Mouse (Mus musculus) embryo, embryonic 10 days (tissue): ENCODE measurements around the gene Hdac5.

ENCODE experiments used
- DNase-seq: peaks from one replicate; pipeline ENCODE4 v3.0.0-alpha.2; 2015; ENCODE audit warnings: low spot score

The Hdac5 gene

DNA sequence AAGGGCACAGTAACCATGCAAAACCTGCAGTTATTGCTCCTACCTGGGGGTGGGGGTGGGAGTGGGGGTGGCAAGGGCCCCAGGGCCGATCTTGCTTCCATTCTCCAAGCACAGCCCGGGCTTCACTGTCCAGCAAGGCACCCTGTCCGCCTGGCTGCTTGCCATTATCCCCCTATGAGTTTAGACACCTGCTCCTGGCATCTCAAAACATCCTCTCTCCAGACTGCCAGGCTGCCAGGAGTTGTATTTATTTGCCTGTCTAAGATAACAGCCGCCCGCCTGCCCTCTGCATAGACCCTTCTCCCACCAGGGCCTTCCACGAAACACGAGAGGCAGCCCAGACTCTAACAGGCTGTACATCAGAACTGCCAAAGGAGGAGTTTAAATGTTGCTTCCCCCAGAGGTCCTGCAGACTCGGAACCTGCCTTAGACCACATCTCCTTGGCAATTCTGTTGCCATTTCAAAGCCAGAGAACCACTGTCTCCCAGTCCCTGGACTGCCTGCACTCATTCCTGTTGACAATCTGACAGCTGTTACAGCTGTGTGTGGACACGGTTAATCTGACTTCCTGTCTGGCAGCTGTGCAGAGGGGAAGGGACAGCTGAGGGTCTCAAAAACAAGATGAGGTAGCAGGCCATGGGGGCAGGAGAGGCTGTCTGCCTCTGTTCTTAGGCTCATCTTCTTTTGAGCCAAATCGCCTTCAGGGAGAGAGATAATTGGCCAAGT, 15.4 kb downstream of the Hdac5 start:
- DNase-seq: peak; percentile 55

DNA sequence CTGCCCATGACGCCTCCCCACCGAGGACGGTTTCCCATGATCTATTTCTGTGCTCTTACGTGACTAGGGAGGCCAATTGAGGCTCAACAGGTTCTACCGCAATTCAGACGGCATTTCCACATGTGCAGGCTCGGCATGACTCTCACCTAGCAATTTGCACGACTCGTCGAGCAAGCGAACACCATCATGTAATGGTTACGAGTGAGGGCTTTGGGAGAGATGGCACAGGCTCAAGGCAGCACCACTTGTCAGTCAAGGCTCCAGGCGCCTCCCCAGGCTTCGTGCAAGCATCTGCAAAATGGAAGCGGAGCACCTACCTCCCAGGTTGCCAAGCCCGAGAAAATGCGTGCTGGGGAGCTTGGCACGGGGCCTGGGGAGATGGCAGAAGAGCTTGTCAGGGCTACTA, 18.0 kb downstream of the Hdac5 start:
- DNase-seq: no peak

GRCm38 (mm10) chr11:102211011-102211410, 19.0 kb downstream of the Hdac5 start:
- DNase-seq: no peak

DNA sequence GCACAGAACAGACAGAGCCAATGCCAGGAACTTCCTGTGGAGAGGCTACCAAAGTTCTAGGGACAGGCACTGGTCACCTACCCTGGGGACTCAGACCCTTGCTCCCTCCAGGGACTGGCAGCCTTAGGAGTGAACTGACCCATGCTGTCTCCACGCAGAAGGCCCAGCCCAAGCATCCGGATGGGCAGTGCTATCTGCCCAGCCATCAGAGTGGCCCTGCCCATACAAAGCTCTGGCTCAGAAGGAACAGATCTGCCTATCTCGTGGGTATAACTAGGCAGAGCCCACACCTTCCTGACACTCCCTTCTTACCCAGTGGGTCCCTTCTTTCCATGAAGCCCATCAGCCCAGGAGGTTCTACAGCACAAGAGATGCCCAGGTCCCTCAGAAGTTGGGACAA, 19.8 kb downstream of the Hdac5 start:
- DNase-seq: no peak

DNA sequence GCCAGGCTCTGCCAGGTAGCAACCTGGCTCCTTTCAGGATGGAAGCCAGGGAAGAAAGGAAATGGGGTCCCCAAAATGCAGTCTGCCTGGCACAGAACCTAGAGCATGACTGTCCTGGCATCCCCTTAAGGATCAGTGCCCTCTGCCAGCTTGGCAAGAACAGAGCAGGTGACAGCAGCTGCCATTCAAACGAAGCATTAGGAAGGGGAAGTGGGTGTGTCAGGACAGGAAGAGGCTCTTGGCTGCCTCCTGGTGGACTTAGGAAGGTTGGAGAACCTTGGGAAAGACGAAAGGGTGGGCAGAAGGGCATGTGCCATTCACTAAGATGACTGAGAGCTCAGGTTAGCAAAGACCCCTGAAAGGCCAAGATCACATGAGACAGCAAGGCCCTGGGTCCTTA, 20.2 kb downstream of the Hdac5 start:
- peak; percentile 65 for DNase-seq

GRCm38 (mm10) chr11:102208846-102209245, 21.1 kb downstream of the Hdac5 start:
- no peak for DNase-seq

DNA sequence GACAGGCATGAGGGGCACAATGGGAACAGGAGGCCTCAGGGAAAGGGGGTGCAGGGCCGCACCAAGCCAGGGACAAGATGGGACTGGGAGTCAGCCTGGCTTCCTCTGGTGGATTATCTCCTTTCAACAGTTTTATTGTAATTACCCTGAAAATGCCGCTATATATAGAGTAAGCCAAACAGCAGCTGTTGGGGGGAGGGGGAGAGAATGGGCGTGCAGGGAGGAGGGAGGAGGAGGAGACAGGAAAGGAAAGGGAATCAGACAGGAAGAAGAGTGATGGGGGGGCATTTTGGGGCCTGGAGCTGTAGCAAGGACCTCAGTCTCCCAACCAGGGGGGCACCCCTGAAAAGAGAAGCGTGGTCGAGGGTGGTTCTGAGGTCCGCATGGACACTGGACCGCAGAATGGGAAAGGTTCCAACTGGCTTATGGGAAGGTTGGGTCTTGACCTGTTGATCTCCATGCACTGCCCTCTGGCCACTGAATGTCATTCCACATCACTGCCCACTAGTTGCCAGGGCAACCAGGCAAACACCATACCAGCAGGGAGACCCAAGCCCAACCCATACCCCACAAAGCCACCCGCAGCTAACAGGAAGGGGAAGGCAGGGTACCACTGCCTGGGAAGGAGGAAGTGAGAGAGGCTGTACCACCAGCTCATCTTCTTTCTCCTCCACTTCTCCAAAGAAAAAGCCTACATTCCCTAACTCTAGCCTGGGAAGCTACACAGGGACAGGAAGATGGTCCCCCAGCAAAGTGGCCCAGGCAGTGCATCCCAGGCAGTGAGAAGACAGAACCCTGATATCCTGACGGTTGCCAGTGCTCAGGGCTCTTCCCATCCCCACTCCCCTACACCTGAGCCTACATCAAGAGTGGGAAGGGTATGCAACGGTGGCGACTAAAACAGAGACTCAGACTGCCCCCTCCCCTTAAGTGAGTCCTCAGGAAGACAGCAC, 21.9 kb downstream of the Hdac5 start:
- peak; percentile 85 for DNase-seq

DNA sequence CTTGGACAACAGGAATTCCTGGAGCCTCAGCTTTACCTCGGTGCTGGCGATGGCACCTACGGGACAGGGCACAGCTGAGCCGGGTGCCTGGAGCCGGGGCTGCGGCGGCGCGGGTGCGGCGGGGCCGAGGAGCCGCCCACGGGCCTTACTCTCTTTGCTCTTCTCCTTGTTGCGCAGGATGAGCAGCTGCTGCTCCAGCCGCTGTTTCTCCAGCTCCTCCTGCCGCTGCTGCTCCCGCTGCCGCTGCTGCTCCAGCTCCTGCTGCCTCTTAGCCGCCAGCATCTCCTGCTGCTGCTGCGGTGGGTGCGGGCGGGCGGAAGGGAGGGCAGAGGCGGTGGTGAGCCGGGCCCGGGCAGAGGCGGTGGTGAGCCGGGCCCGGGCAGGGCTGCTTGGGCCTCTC, 23.5 kb downstream of the Hdac5 start:
- no peak for DNase-seq

GRCm38 (mm10) chr11:102201408-102201821, 28.6 kb downstream of the Hdac5 start:
- no peak for DNase-seq

- DNase-seq: no peak
These were observed 30.1 kb downstream of the Hdac5 start for GRCm38 (mm10) chr11:102199856-102200255.

DNA sequence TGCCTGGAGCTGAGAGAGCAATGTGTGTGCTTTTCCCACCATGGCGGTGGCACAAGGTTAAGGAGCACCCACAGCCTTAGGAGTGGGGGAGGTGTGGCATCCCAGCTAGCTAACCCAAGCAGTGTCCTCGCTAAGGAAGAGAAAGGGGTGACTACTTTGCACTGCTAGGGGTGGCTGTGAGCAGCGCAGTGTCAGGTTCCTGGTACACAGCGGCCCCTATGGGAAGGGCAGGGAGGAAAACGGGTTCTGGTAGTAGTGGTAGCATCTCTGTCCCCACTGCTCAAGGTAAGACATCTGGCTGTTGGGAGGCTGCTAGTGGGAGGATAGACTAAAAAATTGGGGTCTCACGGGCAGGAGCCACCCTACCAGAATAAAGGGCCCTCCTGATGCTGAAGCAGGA, 31.7 kb downstream of the Hdac5 start:
- no peak for DNase-seq

DNA sequence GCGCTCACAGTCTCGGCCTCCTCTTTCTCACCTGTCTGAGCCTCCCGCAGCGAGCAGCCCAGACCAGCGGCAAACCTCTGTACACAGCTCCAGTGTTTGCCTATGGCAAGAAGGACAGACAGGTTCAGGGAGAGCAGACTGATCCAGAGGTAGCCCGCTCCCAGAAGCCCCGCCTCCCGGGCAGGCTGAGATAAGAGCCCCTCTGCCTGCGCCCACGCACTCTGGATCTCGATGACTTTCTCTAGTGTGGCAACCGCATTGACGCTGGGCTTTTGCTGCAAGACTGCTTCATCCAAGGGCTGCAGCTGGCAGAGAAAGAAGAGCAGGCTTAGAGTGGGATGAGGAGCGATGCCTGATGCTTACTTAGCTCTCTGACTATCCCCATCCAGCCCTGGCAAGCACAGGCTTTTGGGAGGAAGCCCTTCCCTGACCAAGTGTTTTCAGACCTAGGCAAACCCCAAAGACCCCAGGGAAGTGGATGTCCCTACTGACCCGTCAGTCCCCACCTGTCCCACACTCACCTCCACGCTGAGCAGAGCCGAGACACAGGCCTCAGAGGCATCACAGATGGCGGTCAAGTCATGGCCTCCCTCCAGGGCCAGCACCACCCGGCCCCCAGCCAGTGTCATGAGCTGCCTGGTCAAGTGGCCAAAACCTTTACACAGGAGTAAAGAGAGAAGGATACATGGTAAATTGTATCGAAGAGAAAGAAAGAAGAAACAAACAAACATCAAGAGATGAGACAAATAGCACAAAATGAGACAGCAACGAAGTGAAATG, 33.8 kb downstream of the Hdac5 start:
- DNase-seq: no peak

DNA sequence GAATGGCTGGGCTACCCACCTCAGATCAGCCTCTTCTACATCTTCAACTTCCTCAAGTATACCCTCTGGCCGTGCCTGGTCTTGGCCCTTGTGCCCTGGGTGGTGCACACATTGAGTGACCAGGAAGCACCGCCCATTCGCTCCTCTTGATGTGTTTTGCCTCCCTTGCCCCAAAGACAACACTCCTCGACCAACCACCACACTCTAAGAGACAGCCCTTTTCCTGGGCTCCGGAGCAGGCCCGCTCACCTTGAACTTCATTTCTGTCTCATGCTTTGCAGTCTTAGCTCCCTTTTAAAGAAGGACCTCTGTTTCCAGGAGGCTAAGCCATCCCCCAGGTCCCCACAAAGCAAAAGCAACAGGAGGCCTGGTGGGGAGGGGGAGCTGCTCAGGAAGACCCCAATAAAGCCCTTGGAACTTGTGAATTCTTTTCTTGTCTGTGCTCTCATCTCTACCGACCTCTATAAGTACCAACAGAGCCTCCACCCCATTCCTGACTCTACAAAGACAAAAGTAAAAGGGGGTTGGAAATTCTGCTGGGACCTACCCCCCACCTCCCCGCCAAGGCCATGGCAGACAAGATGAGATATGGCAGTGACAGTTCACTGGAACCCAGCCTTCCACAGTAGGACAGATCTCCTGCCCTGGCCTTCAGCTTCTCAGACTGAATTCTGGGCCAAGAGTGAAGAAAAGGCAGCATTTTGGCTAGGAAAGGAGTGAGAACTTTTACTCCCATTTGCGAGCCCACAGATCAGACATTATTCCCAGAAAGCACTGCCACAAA, 36.1 kb downstream of the Hdac5 start:
- DNase-seq: no peak

DNA sequence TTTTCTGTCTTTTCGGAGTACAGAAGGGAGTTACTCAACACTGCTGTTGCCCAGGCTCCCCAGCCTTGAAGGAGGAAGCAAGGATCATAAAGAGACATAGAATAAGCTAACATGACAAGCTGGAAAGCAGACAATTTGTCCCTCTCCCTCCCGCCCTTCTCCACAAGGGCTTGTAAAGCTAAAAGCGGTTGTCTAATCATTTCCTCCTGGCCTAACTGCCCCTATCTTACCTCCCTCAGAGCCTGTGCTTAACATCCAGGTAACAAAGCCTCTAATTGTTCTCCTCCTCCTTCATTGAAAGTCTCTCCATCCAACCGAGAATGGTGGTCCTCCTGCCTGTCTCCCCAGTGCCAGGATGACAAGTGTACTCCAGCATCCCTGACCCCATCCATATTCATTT, 39.1 kb downstream of the Hdac5 start:
- no peak for DNase-seq

DNA sequence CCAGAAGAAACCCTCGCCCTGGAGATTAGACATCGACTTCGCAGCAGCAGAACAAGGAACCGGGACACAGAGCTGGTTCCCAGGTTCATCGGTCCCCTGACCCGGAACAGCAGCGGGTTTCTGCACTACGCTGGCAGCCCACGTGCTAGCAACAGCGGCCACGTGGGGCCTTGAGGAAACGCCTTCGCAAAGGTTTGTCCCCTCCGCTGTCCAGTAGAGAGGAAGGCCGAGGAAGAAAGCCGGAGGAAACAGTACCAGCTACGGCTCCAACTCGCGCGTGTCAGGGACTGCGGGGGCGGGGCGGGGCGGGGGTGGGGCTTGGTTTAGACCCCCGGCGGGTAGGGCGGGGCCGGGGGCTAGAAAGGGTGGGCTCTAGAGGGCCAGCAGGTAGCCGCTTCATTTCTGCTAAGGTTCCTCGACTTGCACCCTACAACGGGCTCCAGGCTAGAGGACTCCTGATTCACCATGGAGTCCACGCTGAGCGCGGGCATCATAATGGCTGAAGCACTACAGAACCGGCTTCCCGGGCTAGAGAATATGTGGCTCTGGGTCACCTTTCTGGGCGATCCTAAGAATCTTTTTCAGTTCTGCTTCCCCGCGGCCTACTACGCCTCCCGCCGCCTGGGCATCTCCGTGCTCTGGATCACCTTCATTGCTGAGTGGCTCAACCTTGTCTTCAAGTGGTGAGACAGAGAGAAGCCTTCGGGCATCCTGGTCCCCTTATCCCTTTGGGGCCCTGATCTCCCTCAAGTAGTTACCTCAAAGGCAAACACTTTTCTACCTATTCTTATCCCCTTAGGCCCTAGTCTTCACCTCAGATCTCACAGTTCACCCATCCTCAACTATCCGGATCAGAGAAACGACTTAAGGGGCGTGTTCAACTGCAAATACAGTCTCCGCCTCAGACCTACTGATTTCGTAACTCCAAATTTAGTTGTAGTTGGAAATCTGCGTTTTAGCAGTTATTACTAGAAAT, 40.2 kb downstream of the Hdac5 start, which contains the start of gene G6pc3:
Gene G6pc3, plus strand, starts transcription at position 160 of the 976 bp plus-strand sequence.
- DNase-seq: peak; percentile 95

- no peak for DNase-seq
These were observed 41.0 kb downstream of the Hdac5 start for GRCm38 (mm10) chr11:102188980-102189379.

DNA sequence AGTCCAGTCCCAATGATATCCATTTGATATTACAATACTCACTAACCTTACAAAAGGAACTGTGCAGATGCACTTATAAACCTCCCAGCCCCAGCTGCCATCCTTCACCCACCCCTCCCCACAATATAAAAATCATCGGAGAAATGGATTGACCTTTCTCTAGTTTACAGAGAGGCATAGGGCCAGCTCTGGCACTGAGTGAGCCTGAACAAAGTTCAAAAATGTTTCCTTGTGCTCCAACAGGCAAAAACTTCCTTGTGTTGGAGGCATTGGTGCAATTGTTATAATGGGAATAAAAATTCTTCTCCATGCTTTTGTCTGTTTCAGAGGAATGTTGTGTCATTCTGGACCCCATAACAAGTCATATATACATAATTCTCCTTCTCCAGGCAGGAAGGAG, 43.7 kb downstream of the Hdac5 start:
- no peak for DNase-seq

DNA sequence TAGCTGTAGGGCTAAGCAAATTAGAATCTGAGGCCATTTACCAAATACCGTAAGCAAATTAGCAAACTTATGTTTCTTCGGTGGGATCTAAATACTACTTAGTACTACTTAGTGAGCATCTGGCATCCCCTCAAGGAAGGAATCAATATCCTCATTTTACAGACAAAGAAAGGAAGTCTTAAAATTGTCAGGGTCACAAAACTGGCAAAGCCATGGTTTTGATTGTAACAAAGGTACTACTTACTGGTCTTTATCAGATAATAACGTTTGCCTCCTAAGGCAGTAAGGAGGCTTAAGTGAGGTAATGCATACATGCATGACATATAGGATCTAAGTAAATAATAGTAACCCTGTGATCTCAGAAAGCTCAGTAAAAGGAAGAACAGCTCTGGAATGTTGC, 44.3 kb downstream of the Hdac5 start:
- no peak for DNase-seq

GRCm38 (mm10) chr11:102184646-102185495, 45.1 kb downstream of the Hdac5 start, which contains the start of gene Lsm12:
Gene Lsm12 (minus strand): TSS chr11:102185296.
- DNase-seq: peak; percentile 97
